Mouse (Mus musculus) kidney, embryonic 16.5 days (tissue): Measurements from ENCODE around the gene Pigq. TPM values are rescaled to one million over a fixed set of nuclear protein-coding genes. Genes with fewer than 3 reads are reported as not detected.

Experiments used
- ATAC-seq: fragments of 200-750 bp; cut with Nextera tagmentation; 2 replicates; pipeline ENCODE4 v1.8.0; 2017; ENCODE audit warnings: moderate TSS enrichment; ENCODE audit not compliant: low FRiP score, low TSS enrichment
- H3K27ac ChIP-seq: fragments of 300-500 bp; sonication (generic); 2 replicates; pipeline ENCODE4 v1.5.1; 2014; ENCODE audit warnings: low read length
- H3K27me3 ChIP-seq: fragments of 300-500 bp; sonication (generic); 2 replicates; pipeline ENCODE4 v1.6.1; 2014; ENCODE audit warnings: low read length, control low read depth, mixed read lengths; ENCODE audit not compliant: insufficient read depth
- H3K36me3 ChIP-seq: fragments of 300-500 bp; sonication (generic); 2 replicates; pipeline ENCODE4 v1.6.1; 2014; ENCODE audit warnings: low read length, control low read depth, mixed read lengths; ENCODE audit not compliant: insufficient read depth
- H3K4me1 ChIP-seq: fragments of 300-500 bp; sonication (generic); 2 replicates; pipeline ENCODE4 v1.6.1; 2014; ENCODE audit warnings: low read length, control low read depth, mixed read lengths; ENCODE audit not compliant: insufficient read depth
- H3K4me2 ChIP-seq: fragments of 300-500 bp; sonication (generic); replicated peaks from 2 replicates; pipeline ENCODE4 v1.6.1; 2014; ENCODE audit warnings: low read depth, low read length
- H3K4me3 ChIP-seq: fragments of 300-500 bp; sonication (generic); 2 replicates; pipeline ENCODE4 v1.5.1; 2014; ENCODE audit warnings: mild to moderate bottlenecking, low read length
- H3K9ac ChIP-seq: fragments of 300-500 bp; sonication (generic); replicated peaks from 2 replicates; pipeline ENCODE4 v1.6.1; 2014; ENCODE audit warnings: low read length
- H3K9me3 ChIP-seq: fragments of 300-500 bp; sonication (generic); 2 replicates; pipeline ENCODE4 v1.6.1; 2016; ENCODE audit warnings: low read length, control low read depth
- WGBS: fragments of 180-500 bp; shearing (Covaris S2); extraction: QIAGEN DNeasy Blood & Tissue Kit; methylation state at CpG from one replicate; pipeline ENCODE4 v1.1.7; 2014; 5-methylcytosine and 5-hydroxymethylcytosine counted together
- polyA plus RNA-seq: library from polyadenylated mRNA; unstranded; fragments of >200 nt; fragmentation: Nextera tagmentation; extraction: Ambion mirVana; gene quantifications from 2 replicates; pipeline ENCODE4 v1.2.1, GENCODE M21; 2015

The Pigq gene
- polyA plus RNA-seq, 1 experiment from 2014 or later: 85.8 TPM

GRCm38 (mm10) chr17:25958771-25959494 is 14.2 kb upstream of the Pigq start:
- H3K4me2 ChIP-seq: no peak overlapping the region
- no peak for ATAC-seq
- H3K4me1 ChIP-seq: no peaks in the 10 kb centered on the region
- no peak overlapping the region for H3K27ac ChIP-seq
- no peaks in the 10 kb centered on the region for H3K27me3 ChIP-seq
- H3K9me3 ChIP-seq: no peaks in the 10 kb centered on the region
- no peak overlapping the region for H3K4me3 ChIP-seq
- H3K36me3 ChIP-seq: peaks cover 28% of the 10 kb centered on the region; the same call in 1 of the 2 replicates
- 95% methylated on average over 11 of the region's 11 CpGs for whole genome bisulfite sequencing
- no peak overlapping the region for H3K9ac ChIP-seq

- Histone ChIP-seq H3K4me3 (no peak overlapping the region), H3K4me2 (no peak overlapping the region), H3K9ac (no peak overlapping the region), H3K27me3 (peaks cover 9% of the 10 kb centered on the region; the same call in 1 of the 2 replicates), H3K27ac (no peak overlapping the region), H3K36me3 (peaks cover 19% of the 10 kb centered on the region; the same call in 1 of the 2 replicates), H3K9me3 (no peaks in the 10 kb centered on the region), H3K4me1 (no peaks in the 10 kb centered on the region)
- no peak for ATAC-seq
- 79% methylated on average over 14 of the region's 14 CpGs for WGBS
These were observed 12.9 kb upstream of the Pigq start for GRCm38 (mm10) chr17:25957586-25958051.

GRCm38 (mm10) chr17:25956631-25957030 is 11.9 kb upstream of the Pigq start:
- Histone ChIP-seq H3K4me1 (peaks cover 8% of the 10 kb centered on the region; the same call in 1 of the 2 replicates), H3K4me3 (no peak overlapping the region), H3K9me3 (no peaks in the 10 kb centered on the region), H3K36me3 (peaks cover 17% of the 10 kb centered on the region; the same call in 1 of the 2 replicates), H3K27ac (no peak overlapping the region), H3K4me2 (no peak overlapping the region), H3K27me3 (peaks cover 19% of the 10 kb centered on the region), H3K9ac (no peak overlapping the region)
- no peak for ATAC-seq
- WGBS: 82% methylated on average over 7 of the region's 7 CpGs

DNA sequence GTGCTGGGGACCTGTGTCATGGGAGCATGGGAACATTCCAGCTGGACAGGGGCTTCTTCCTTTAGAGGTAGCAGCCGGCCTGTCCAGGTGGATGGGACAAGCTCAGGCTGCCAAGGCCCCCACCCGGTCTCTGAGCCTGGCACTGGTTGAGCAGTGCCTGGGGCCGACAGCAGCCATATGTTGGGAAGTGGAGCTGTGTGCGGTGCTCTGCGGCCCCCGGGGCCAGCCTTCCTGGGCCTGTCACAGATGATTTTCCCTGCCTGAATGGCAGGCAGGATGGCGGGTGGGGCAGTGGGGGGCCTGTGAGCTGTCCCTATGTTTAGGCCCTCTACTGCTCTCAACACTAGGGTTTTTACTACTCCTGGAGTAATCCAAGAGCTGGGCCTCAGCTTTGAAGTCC is 11.5 kb upstream of the Pigq start:
- WGBS: 64% methylated on average over 7 of the region's 7 CpGs

DNA sequence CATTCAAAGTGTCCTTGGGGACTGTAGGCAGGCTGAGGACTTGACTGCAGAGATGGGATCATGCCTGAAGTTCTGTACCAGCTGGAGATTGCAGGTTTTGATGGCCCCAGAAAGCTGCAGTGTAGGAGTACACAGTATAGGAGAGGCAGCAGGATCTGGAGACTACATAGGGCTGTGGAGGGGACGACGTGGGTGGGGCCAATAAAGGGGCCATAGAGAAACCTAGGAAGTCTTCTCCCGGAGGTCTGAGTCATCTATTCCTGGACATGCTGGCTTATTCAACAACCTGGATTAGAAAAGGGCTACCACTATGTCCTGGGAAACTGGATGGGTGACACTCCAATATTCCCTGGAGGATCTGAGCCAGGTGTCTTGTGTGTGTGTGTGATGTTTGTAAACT is 11.0 kb upstream of the Pigq start:
- peaks cover 28% of the 10 kb centered on the region for H3K27me3 ChIP-seq
- H3K36me3 ChIP-seq: peaks cover 17% of the 10 kb centered on the region; the same call in 1 of the 2 replicates
- no peak overlapping the region for H3K27ac ChIP-seq
- WGBS: 14% methylated on average over 3 of the region's 3 CpGs
- no peak overlapping the region for H3K4me2 ChIP-seq
- no peak overlapping the region for H3K4me3 ChIP-seq
- ATAC-seq: no peak
- H3K9ac ChIP-seq: no peak overlapping the region
- H3K9me3 ChIP-seq: no peaks in the 10 kb centered on the region
- peaks cover 8% of the 10 kb centered on the region; the same call in 1 of the 2 replicates for H3K4me1 ChIP-seq

More for the DNA sequence above, 11.5 kb upstream of the Pigq start:
- H3K4me3 ChIP-seq: no peak overlapping the region
- no peaks in the 10 kb centered on the region for H3K9me3 ChIP-seq
- peaks cover 23% of the 10 kb centered on the region for H3K27me3 ChIP-seq
- H3K4me1 ChIP-seq: peaks cover 8% of the 10 kb centered on the region; the same call in 1 of the 2 replicates
- no peak overlapping the region for H3K9ac ChIP-seq
- ATAC-seq: no peak
- H3K27ac ChIP-seq: no peak overlapping the region
- H3K36me3 ChIP-seq: peaks cover 17% of the 10 kb centered on the region; the same call in 1 of the 2 replicates
- no peak overlapping the region for H3K4me2 ChIP-seq

DNA sequence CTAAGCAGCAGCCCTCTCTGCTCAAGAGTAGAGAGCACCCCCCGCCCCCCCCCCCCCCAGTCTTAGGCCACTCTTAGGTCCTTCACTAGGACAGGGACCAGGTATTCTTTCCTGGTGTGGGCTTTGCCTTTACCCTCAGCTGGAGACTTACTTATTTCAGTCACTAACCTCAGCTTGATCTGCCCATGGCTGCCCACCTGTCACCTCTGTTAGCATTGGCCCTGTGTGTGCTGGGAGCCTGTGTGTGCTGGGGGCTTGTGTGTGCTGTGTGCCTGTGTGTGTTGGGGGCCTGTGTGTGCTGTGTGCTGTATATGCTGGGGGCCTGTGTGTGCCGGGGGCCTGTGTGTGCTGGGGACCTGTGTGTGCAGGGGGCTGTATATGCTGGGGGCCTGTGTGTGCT is 9.9 kb upstream of the Pigq start:
- Histone ChIP-seq H3K9me3 (no peaks in the 10 kb centered on the region), H3K4me3 (no peak overlapping the region), H3K4me2 (no peak overlapping the region), H3K27ac (no peak overlapping the region), H3K27me3 (peaks cover 36% of the 10 kb centered on the region), H3K4me1 (peaks cover 8% of the 10 kb centered on the region; the same call in 1 of the 2 replicates), H3K9ac (no peak overlapping the region), H3K36me3 (peaks cover 9% of the 10 kb centered on the region; the same call in 1 of the 2 replicates)
- ATAC-seq: no peak
- 83% methylated on average over 2 of the region's 2 CpGs for WGBS

DNA sequence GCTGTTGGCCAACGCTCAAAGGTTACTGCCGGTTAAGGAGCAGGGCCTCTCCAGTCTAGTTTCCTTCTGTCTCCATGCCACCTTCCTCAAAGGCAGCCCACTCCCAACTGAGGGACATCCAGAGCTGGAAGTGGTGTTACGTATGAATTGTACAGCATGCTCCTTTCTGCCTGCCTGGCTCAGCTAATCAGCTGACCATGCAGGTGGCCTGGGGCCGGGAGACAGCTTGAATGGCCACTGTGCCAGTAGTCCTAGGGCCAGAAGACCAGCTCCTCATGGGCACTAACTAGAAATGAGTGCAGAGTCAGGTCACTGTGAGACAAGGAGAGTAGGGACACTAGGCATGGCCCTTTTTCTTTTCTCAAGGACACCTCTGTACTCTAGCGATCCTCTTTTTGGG is 8.4 kb upstream of the Pigq start:
- WGBS: 75% methylated on average over 5 of the region's 5 CpGs
- ATAC-seq: no peak
- H3K4me2 ChIP-seq: 0 out of 2 replicates have a peak overlapping the region, but pooled peaks have one; percentile 70

DNA sequence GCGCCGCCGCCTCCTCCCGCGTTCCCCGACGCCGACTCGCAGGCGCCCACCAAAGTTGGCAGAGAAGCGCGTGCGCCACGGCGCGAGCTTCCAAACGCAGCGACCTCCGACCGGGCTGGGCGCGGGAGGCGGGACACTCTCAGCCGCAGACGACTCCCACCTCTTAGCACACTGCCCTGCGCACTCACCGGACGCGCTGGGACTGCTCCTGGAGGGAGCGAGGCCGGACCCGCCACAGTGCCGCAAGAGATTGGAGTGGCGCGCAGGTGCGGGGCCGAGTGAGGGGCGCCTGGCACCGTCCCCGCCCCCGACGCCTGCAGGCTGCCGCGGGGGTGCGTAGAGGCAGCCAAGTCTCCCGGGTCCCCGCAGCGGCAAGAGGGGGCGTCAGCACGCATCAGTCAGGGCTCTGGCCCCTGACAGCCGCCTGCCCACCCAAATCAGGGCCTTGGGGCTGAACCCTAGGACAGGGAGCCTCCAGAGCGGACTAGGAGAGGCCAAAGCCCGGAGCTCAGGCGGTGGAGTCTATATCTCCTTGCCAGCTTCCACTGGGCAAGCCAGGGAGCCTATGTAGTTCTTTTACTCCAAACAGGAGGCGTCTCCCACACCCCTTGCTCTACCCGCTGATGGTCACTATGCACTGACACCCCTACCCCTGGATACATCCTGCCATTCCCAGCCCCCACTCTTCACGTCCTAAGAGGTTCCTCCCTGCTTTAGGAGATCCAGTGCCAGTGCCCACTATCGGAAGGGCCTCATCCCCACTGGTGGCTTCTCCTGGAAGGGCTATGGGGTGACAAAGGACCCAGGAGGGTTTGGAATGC is 7.3 kb upstream of the Pigq start, which contains the start of gene A930017K11Rik:
Gene A930017K11Rik, minus strand, starts transcription at position 763 of the 821 bp plus-strand sequence.
- peak within 1 kb of the TSS; percentile 75 for H3K27ac ChIP-seq
- H3K4me1 ChIP-seq: peaks cover 8% of the 10 kb centered on the region; the same call in 1 of the 2 replicates
- ATAC-seq: peak; percentile 47; the same call in 1 of the 2 replicates
- H3K9ac ChIP-seq: peak within 1 kb of the TSS; percentile 69
- 1% methylated on average over 58 of the region's 58 CpGs for WGBS
- no peaks in the 10 kb centered on the region for H3K36me3 ChIP-seq
- H3K4me3 ChIP-seq: peak within 1 kb of the TSS; percentile 55
- peak within 1 kb of the TSS; percentile 70 for H3K4me2 ChIP-seq
- peaks cover 36% of the 10 kb centered on the region for H3K27me3 ChIP-seq
- no peaks in the 10 kb centered on the region for H3K9me3 ChIP-seq

More for the DNA sequence above, 8.4 kb upstream of the Pigq start:
- H3K36me3 ChIP-seq: peaks cover 3% of the 10 kb centered on the region; the same call in 1 of the 2 replicates
- no peak overlapping the region for H3K4me3 ChIP-seq
- no peak overlapping the region for H3K27ac ChIP-seq
- no peaks in the 10 kb centered on the region for H3K9me3 ChIP-seq
- H3K4me1 ChIP-seq: peaks cover 8% of the 10 kb centered on the region; the same call in 1 of the 2 replicates
- no peak overlapping the region for H3K9ac ChIP-seq
- H3K27me3 ChIP-seq: peaks cover 36% of the 10 kb centered on the region

DNA sequence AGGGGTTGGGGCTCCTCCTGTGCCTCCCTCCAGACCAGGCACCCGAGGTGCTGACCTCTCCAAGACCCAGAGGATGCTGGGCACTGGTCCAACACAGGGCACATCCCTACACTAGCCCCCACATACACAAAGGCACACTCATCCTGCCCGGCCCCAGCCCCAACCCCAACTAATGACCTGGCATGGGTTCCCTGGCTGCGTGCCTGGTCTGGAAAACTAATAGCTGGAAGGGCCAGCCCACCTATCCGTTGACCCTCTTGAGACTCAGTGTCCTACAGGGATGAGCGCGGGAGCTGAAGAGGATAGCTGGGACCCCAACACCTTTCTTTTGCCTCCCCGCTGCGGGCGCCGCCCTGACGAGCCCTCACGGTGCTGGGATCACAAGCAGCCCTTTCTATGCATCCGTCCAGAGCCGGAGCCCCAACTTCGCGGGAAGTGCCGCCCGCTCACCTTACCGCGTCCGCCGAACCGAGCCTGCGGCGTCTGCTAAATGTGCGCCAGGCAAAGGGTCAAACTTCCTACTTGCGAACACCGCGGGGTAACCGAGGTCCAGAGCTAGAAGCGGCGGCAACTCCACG is 6.6 kb upstream of the Pigq start:
- Histone ChIP-seq H3K27ac (peak overlapping the region; percentile 75), H3K9me3 (no peaks in the 10 kb centered on the region), H3K4me2 (peak overlapping the region; percentile 70), H3K4me3 (peak overlapping the region; percentile 55), H3K9ac (peak overlapping the region; percentile 69), H3K27me3 (peaks cover 36% of the 10 kb centered on the region), H3K36me3 (no peaks in the 10 kb centered on the region), H3K4me1 (peaks cover 8% of the 10 kb centered on the region; the same call in 1 of the 2 replicates)
- peak; percentile 55 for ATAC-seq
- WGBS: under 1% methylated on average over 33 of the region's 33 CpGs
